Mouse (Mus musculus) heart, embryonic 15.5 days (tissue): Measurements from ENCODE around the gene Spats1. TPM values are rescaled to one million over a fixed set of nuclear protein-coding genes. Genes with fewer than 3 reads are reported as not detected.

Source experiments
- ATAC-seq: fragments of 200-750 bp; cut with Nextera tagmentation; replicated peaks from 2 replicates; pipeline ENCODE4 v1.8.0; 2017; ENCODE audit warnings: low read depth, moderate TSS enrichment; ENCODE audit not compliant: insufficient number of reproducible peaks, insufficient read depth, low FRiP score
- H3K27ac ChIP-seq: fragments of 300-500 bp; sonication (generic); 2 replicates; pipeline ENCODE4 v1.5.1; 2015; ENCODE audit warnings: mild to moderate bottlenecking, inconsistent platforms
- H3K27me3 ChIP-seq: fragments of 300-500 bp; sonication (generic); 2 replicates; pipeline ENCODE4 v1.6.1; 2015; ENCODE audit warnings: inconsistent platforms
- H3K36me3 ChIP-seq: fragments of 300-500 bp; sonication (generic); 2 replicates; pipeline ENCODE4 v1.6.1; 2015; ENCODE audit warnings: mild to moderate bottlenecking, inconsistent platforms
- H3K4me1 ChIP-seq: fragments of 300-500 bp; sonication (generic); replicated peaks from 2 replicates; pipeline ENCODE4 v1.6.1; 2015; ENCODE audit warnings: inconsistent platforms
- H3K4me2 ChIP-seq: fragments of 300-500 bp; sonication (generic); 2 replicates; pipeline ENCODE4 v1.6.1; 2015; ENCODE audit warnings: inconsistent platforms, mild to moderate bottlenecking, moderate library complexity
- H3K4me3 ChIP-seq: fragments of 300-500 bp; sonication (generic); 2 replicates; pipeline ENCODE4 v1.5.1; 2015; ENCODE audit warnings: mild to moderate bottlenecking, inconsistent platforms
- H3K9ac ChIP-seq: fragments of 300-500 bp; sonication (generic); 2 replicates; pipeline ENCODE4 v1.6.1; 2015; ENCODE audit warnings: mild to moderate bottlenecking, inconsistent platforms
- H3K9me3 ChIP-seq: fragments of 300-500 bp; sonication (generic); replicated peaks from 2 replicates; pipeline ENCODE4 v1.6.1; 2016; ENCODE audit warnings: inconsistent platforms
- WGBS: fragments of 180-500 bp; shearing (Covaris S2); methylation state at CpG from one replicate; pipeline ENCODE4 v1.1.7; 2015; ENCODE audit warnings: mixed read lengths; 5-methylcytosine and 5-hydroxymethylcytosine counted together
- polyA plus RNA-seq: library from polyadenylated mRNA; unstranded; fragments of >200 nt; fragmentation: Nextera tagmentation; extraction: Ambion mirVana; gene quantifications from 2 replicates; pipeline ENCODE4 v1.2.1, GENCODE M21; 2015

Spats1 gene
- polyA plus RNA-seq, 1 experiment from 2014 or later = 1.6 TPM

DNA sequence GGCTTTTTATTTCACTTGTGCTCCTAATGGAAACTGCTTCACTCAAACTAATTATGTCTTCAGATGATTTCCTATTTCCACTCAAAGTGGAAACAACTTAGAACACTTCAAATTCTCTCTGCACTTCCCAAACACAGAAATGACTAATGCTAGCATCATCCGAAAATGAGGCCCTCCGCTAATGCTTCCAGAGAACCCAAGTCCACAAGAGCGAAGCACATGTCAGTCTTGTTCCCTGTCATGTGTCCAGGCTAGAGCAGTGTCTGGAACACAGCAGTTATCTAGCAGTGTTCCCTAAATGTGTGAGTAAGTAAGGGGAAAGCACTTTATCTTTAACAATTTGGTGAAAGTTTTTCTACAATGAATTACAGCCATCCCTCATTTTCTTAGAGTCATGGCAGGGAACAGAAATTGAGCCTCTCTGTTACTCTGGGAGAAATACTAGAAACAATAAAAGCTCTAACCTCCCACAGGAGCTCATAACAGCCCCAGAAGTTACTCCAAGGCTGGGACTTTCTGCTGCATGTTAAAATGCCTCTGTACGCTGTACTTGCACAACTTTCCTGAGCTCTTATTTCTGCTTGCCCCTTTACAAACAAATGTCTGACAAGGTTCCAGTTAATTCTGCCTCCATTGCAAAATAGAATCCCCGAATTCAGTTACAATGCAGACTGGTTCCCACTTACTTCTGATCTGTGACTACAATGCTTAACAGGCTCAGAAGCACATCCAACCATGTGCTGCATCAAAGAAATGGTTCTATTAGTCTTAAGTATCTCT lies 73.9 kb downstream of the Spats1 start:
- H3K36me3 ChIP-seq = peaks cover 19% of the 10 kb centered on the region
- WGBS = 85% methylated on average over 5 of the region's 5 CpGs
- no peak overlapping the region for H3K4me3 ChIP-seq
- ATAC-seq = no peak
- H3K9me3 ChIP-seq = no peaks in the 10 kb centered on the region
- H3K4me2 ChIP-seq = no peak overlapping the region
- no peak overlapping the region for H3K9ac ChIP-seq
- H3K4me1 ChIP-seq = peaks cover 10% of the 10 kb centered on the region
- no peaks in the 10 kb centered on the region for H3K27me3 ChIP-seq
- H3K27ac ChIP-seq = no peak overlapping the region

DNA sequence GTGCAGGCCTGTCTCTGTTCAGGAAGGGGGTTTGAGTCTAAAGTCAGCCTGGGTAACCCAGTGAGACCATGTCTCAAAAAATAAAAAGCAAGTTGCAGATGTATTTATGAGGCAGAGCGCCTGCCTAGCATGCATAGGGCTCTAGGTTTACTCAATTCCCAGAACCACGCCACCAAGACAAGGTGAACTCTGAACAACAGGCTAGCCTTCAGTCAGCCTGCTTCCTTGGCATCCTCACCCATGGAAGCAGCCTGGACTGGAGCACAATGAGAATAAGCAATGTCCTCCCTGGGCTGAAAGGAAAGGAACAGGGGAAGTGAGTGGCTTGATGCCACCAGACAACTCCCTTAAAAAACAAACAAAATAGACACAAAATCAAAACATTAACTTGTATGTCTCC lies 77.2 kb downstream of the Spats1 start:
- WGBS = 95% methylated on average over 2 of the region's 2 CpGs
- Histone ChIP-seq H3K27ac (no peak overlapping the region), H3K4me3 (no peak overlapping the region), H3K9me3 (no peaks in the 10 kb centered on the region), H3K9ac (no peak overlapping the region), H3K27me3 (no peaks in the 10 kb centered on the region), H3K4me2 (no peak overlapping the region), H3K4me1 (peaks cover 10% of the 10 kb centered on the region), H3K36me3 (peaks cover 8% of the 10 kb centered on the region; the same call in 1 of the 2 replicates)
- ATAC-seq = no peak

GRCm38 (mm10) chr17:45397541-45397940 lies 77.7 kb downstream of the Spats1 start:
- 75% methylated on average over 3 of the region's 3 CpGs for WGBS
- peaks cover 10% of the 10 kb centered on the region for H3K4me1 ChIP-seq
- no peak overlapping the region for H3K4me3 ChIP-seq
- H3K4me2 ChIP-seq = no peak overlapping the region
- ATAC-seq = no peak
- H3K9me3 ChIP-seq = no peaks in the 10 kb centered on the region
- H3K36me3 ChIP-seq = peaks cover 7% of the 10 kb centered on the region; the same call in 1 of the 2 replicates
- H3K27me3 ChIP-seq = no peaks in the 10 kb centered on the region
- H3K9ac ChIP-seq = no peak overlapping the region
- H3K27ac ChIP-seq = no peak overlapping the region

GRCm38 (mm10) chr17:45394612-45395011 lies 80.6 kb downstream of the Spats1 start:
- H3K27me3 ChIP-seq = no peaks in the 10 kb centered on the region
- no peak overlapping the region for H3K9ac ChIP-seq
- no peak overlapping the region for H3K27ac ChIP-seq
- H3K36me3 ChIP-seq = peaks cover 28% of the 10 kb centered on the region
- no peak overlapping the region for H3K4me2 ChIP-seq
- no peaks in the 10 kb centered on the region for H3K9me3 ChIP-seq
- ATAC-seq = no peak
- H3K4me1 ChIP-seq = peaks cover 8% of the 10 kb centered on the region
- 68% methylated on average over 9 of the region's 9 CpGs for WGBS
- no peak overlapping the region for H3K4me3 ChIP-seq

- Histone ChIP-seq H3K4me1 (peaks cover 10% of the 10 kb centered on the region), H3K9me3 (no peaks in the 10 kb centered on the region), H3K4me2 (no peak overlapping the region), H3K4me3 (no peak overlapping the region), H3K27me3 (no peaks in the 10 kb centered on the region), H3K36me3 (peaks cover 29% of the 10 kb centered on the region), H3K9ac (no peak overlapping the region), H3K27ac (no peak overlapping the region)
- 91% methylated on average over 3 of the region's 3 CpGs for WGBS
- no peak for ATAC-seq
Observed at GRCm38 (mm10) chr17:45393765-45394164, 81.5 kb downstream of the Spats1 start.

Other genes starting within 250 kb of the Spats1 start
- 39.3 and 44.8 TPM in 2 replicates for gene Cdc5l, start 41.7 kb downstream of the Spats1 start, polyA plus RNA-seq
- gene Aars2, start 31.4 kb upstream of the Spats1 start, polyA plus RNA-seq = 19.2 and 22.5 TPM in 2 replicates
- 0.16 and 0.29 TPM in 2 replicates for gene Tcte1, start 48.0 kb upstream of the Spats1 start, polyA plus RNA-seq
- 0.96 and 1.5 TPM in 2 replicates for gene Tmem151b, start 74.3 kb upstream of the Spats1 start, polyA plus RNA-seq
- 3.0 and 6.8 TPM in 2 replicates for gene Nfkbie, start 80.3 kb upstream of the Spats1 start, polyA plus RNA-seq
- 75.8 and 98.4 TPM in 2 replicates for gene Slc35b2, start 88.5 kb upstream of the Spats1 start, polyA plus RNA-seq
- gene Hsp90ab1, start 97.9 kb upstream of the Spats1 start, polyA plus RNA-seq = 1,147 and 1,218 TPM in 2 replicates
- 90.9 and 120 TPM in 2 replicates for gene Slc29a1, start 124.2 kb upstream of the Spats1 start, polyA plus RNA-seq
- gene Mymx, start 126.7 kb upstream of the Spats1 start, polyA plus RNA-seq = 0.16 and 0.24 TPM in 2 replicates
- gene Capn11, start 183.9 kb upstream of the Spats1 start, polyA plus RNA-seq = 0.26 and 0.39 TPM in 2 replicates
- 124 and 133 TPM in 2 replicates for gene Mrpl14, start 210.9 kb upstream of the Spats1 start, polyA plus RNA-seq
- gene Tmem63b, start 211.5 kb upstream of the Spats1 start, polyA plus RNA-seq = 35.1 and 42.4 TPM in 2 replicates